Mouse (Mus musculus): ENCODE measurements around the gene Galntl6.

DNA sequence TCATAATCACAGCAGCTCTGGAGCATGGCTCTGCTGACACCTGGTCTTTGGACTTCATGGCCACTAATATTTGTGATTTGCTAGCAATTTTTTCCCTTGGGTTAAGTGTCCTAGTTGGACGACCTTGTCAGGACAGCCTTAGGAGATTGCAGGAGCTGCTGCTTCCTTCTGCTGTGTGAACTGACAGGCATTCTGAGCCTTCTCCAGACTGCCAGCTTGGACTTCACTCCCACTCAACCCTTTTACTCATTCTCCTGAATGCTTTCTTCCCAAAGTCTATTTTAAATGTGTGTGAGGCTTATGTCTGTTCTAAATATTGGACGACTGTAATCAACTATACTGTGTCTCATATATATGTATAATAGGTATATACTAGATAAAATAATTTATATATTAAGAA, 971.3 kb downstream of the Galntl6 start:
- no peak for TF ChIP-seq GATA1 (IDR thresholded peaks at IDR 0.05; ENCODE audit: low read length)
- no peak for TF ChIP-seq TAL1 (IDR thresholded peaks at IDR 0.05; ENCODE audit: low read length)
